Mouse (Mus musculus) G1E (cell line): ENCODE data around the gene Bag1. TPM values are rescaled to one million over a fixed set of nuclear protein-coding genes. Genes with fewer than 3 reads are reported as not detected.

Source experiments
- ATAC-seq: 2 replicates; pipeline ENCODE4 v1.8.0; 2016; ENCODE audit warnings: mild to moderate bottlenecking; ENCODE audit not compliant: insufficient number of reproducible peaks, poor library complexity, low FRiP score, severe bottlenecking; ENCODE audit errors: extremely low read depth
- DNase-seq: peaks from one replicate; pipeline ENCODE4 v3.0.0; 2012; ENCODE audit warnings: low spot score
- H3K27me3 ChIP-seq: 2 replicates; pipeline ENCODE4 v1.6.1; 2012; ENCODE audit warnings: mild to moderate bottlenecking, low read length, inconsistent platforms; ENCODE audit not compliant: insufficient read depth
- H3K36me3 ChIP-seq: replicated peaks from 2 replicates; pipeline ENCODE3; 2012; ENCODE audit warnings: mild to moderate bottlenecking, inconsistent platforms
- H3K4me1 ChIP-seq: 2 replicates; pipeline ENCODE4 v1.6.1; 2012; ENCODE audit warnings: low read depth, low read length, inconsistent platforms, mixed read lengths; ENCODE audit not compliant: insufficient read depth
- H3K4me3 ChIP-seq: 2 replicates; pipeline ENCODE4 v1.5.1; 2012; ENCODE audit warnings: low read depth, mild to moderate bottlenecking, inconsistent platforms, low read length, moderate library complexity, mixed read lengths
- H3K9me3 ChIP-seq: replicated peaks from 2 replicates; pipeline ENCODE4 v1.6.1; 2012; ENCODE audit warnings: inconsistent platforms
- CTCF ChIP-seq: IDR thresholded peaks from 2 replicates; pipeline ENCODE4 v1.5.1; 2012; ENCODE audit warnings: low read depth, low read length, inconsistent platforms, mixed read lengths
- GATA1 ChIP-seq: IDR thresholded peaks from 2 replicates; pipeline ENCODE4 v1.6.1; 2012; ENCODE audit warnings: borderline replicate concordance, low read length, inconsistent platforms, mixed read lengths
- GATA2 ChIP-seq: IDR thresholded peaks from 2 replicates; pipeline ENCODE4 v1.6.1; 2012; ENCODE audit warnings: low read depth, low read length, inconsistent platforms, borderline replicate concordance
- POLR2AphosphoS5 ChIP-seq: IDR thresholded peaks from 2 replicates; pipeline ENCODE4 v1.6.1; 2012; ENCODE audit warnings: low read depth, low read length, inconsistent platforms; ENCODE audit not compliant: insufficient replicate concordance
- TAL1 ChIP-seq: conservative IDR thresholded peaks from 2 replicates; pipeline ENCODE4 v1.6.1; 2012; ENCODE audit warnings: low read depth, low read length, inconsistent platforms, mixed read lengths
- polyA plus RNA-seq: library from polyadenylated mRNA; stranded (reverse); fragments of >175 nt; gene quantifications from 2 replicates; pipeline ENCODE4 v1.2.3, GENCODE M21; 2012
- total RNA-seq, 2 experiments: library from RNA; stranded (forward) in 1 of 2; stranded (reverse) in 1 of 2; fragments of 200-1000 nt in 1 of 2; fragments of >200 nt in 1 of 2; fragmentation: Nextera tagmentation in 1 of 2; gene quantifications; 2 replicates each; pipeline ENCODE4 v1.2.3; 2014 to 2017

The Bag1 gene
- total and polyA plus RNA-seq, 3 experiments = 75.6 to 257 (median 233) TPM

- Histone ChIP-seq H3K36me3 (peaks cover 65% of the 10 kb centered on the region), H3K4me1 (peaks cover 34% of the 10 kb centered on the region), H3K4me3 (no peak overlapping the region), H3K27me3 (no peaks in the 10 kb centered on the region), H3K9me3 (no peaks in the 10 kb centered on the region)
- no peak for TF ChIP-seq CTCF
- TF ChIP-seq POLR2AphosphoS5 = no peak
- TF ChIP-seq GATA1 = no peak
- no peak for TF ChIP-seq GATA2
- no peak for TF ChIP-seq TAL1
- no peak for DNase-seq
- ATAC-seq = no peak
These were observed 21.1 kb upstream of the Bag1 start for GRCm38 (mm10) chr4:40969161-40969560.

GRCm38 (mm10) chr4:40963536-40963935 is 15.4 kb upstream of the Bag1 start:
- TF ChIP-seq POLR2AphosphoS5 = no peak
- TF ChIP-seq TAL1 = no peak
- TF ChIP-seq GATA1 = no peak
- no peak for TF ChIP-seq CTCF
- no peak for TF ChIP-seq GATA2
- H3K4me3 ChIP-seq = no peak overlapping the region
- no peak for DNase-seq
- H3K27me3 ChIP-seq = no peaks in the 10 kb centered on the region
- no peak for ATAC-seq
- no peaks in the 10 kb centered on the region; the same call in 1 of the 2 replicates for H3K4me1 ChIP-seq
- H3K9me3 ChIP-seq = no peaks in the 10 kb centered on the region
- peaks cover 90% of the 10 kb centered on the region for H3K36me3 ChIP-seq

- H3K36me3 ChIP-seq = peaks cover 93% of the 10 kb centered on the region
- TF ChIP-seq POLR2AphosphoS5 = no peak
- ATAC-seq (no peak), DNase-seq (no peak)
- no peaks in the 10 kb centered on the region for H3K27me3 ChIP-seq
- peaks cover 3% of the 10 kb centered on the region; the same call in 1 of the 2 replicates for H3K4me1 ChIP-seq
- no peaks in the 10 kb centered on the region for H3K9me3 ChIP-seq
- no peak overlapping the region for H3K4me3 ChIP-seq
These were observed 7.8 kb upstream of the Bag1 start for GRCm38 (mm10) chr4:40955942-40956341.

- no peaks in the 10 kb centered on the region for H3K9me3 ChIP-seq
- DNase-seq (no peak), ATAC-seq (no peak)
- no peaks in the 10 kb centered on the region for H3K27me3 ChIP-seq
- no peak overlapping the region for H3K4me3 ChIP-seq
- TF ChIP-seq CTCF (peak; percentile 44; the same call in 1 of the 2 replicates), TAL1 (no peak)
- peaks cover 83% of the 10 kb centered on the region for H3K36me3 ChIP-seq
- H3K4me1 ChIP-seq = peaks cover 20% of the 10 kb centered on the region
These were observed 5.4 kb upstream of the Bag1 start for GRCm38 (mm10) chr4:40953521-40953920.

- Histone ChIP-seq H3K36me3 (peaks cover 66% of the 10 kb centered on the region), H3K4me1 (peaks cover 38% of the 10 kb centered on the region), H3K9me3 (no peaks in the 10 kb centered on the region), H3K27me3 (no peaks in the 10 kb centered on the region), H3K4me3 (peak overlapping the region; percentile 87)
- ATAC-seq (no peak), DNase-seq (peak; percentile 38)
- no peak for TF ChIP-seq CTCF
These were observed 432 bp downstream of the Bag1 start for GRCm38 (mm10) chr4:40947565-40948159.

DNA sequence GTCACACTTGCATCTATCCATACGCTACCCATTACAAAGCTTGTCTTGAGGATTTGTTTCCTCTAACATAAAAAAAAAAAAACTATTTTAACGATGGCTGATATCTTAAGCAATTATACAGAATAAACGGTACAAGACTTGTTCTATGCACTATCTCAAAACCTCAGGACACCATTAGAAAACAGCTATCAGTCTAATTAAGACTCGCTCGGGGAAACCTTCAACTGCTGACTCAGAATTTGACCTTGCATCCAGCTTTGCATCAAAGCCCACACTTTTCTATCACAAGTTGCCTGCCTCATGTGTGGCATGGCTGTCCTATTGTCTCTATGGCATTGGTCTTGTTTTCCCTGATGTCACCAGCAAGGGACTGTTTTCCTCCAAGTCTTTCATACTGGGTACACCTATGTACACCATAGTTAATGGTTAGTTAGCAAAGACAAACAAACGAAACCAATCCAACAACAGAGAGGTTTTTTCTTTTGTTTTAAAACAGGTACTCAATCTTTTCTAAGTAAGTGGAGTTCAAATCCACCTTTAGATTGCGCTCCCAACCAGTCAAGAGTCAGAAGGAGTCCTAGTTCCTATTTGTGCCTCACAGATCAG is 1.5 kb downstream of the Bag1 start:
- no peak for TF ChIP-seq GATA1
- TF ChIP-seq POLR2AphosphoS5 = no peak
- TF ChIP-seq GATA2 = no peak
- TF ChIP-seq CTCF = no peak
- Histone ChIP-seq H3K4me3 (peak overlapping the region; percentile 87), H3K36me3 (peaks cover 68% of the 10 kb centered on the region), H3K4me1 (peaks cover 45% of the 10 kb centered on the region), H3K9me3 (no peaks in the 10 kb centered on the region), H3K27me3 (no peaks in the 10 kb centered on the region)
- DNase-seq (no peak), ATAC-seq (no peak)

DNA sequence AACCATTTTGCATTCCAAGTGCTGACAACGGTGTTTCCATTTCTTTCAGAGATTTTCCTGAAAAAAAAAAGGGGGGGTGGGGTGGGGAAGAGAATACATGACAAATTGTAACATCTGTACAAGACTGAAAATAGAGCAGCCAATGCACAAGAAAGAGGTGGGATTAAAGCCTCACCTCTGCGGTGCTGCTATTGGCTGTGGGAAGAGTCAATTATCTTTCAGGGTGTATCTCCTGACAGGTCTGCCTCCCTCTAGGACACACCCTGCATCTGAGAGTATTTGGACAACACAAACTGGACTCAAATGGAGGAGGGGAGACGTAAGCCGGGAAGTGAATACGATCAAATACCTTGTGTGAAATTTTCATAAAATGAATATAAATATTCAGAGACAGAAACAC is 4.4 kb downstream of the Bag1 start:
- ATAC-seq = no peak

More for the DNA sequence above, 4.4 kb downstream of the Bag1 start:
- Histone ChIP-seq H3K27me3 (no peaks in the 10 kb centered on the region), H3K4me3 (no peak overlapping the region), H3K4me1 (peaks cover 30% of the 10 kb centered on the region), H3K9me3 (peaks cover 6% of the 10 kb centered on the region), H3K36me3 (peaks cover 77% of the 10 kb centered on the region)
- TF ChIP-seq GATA1 (no peak), GATA2 (no peak), CTCF (no peak), TAL1 (no peak), POLR2AphosphoS5 (no peak)
- DNase-seq = no peak
